Mouse (Mus musculus) CD4-positive, CD25-positive, alpha-beta regulatory T cell (primary cell): Measurements from ENCODE around the gene Myoz2. TPM values are rescaled to one million over a fixed set of nuclear protein-coding genes. Genes with fewer than 3 reads are reported as not detected.

Experiments
- polyA plus RNA-seq: library from polyadenylated mRNA; unstranded; fragments of 100-300 nt; shearing (Covaris generic); gene quantifications from one replicate; pipeline ENCODE4 v1.2.1, GENCODE M21; 2017

Myoz2 gene
- polyA plus RNA-seq: 0.12 TPM

DNA sequence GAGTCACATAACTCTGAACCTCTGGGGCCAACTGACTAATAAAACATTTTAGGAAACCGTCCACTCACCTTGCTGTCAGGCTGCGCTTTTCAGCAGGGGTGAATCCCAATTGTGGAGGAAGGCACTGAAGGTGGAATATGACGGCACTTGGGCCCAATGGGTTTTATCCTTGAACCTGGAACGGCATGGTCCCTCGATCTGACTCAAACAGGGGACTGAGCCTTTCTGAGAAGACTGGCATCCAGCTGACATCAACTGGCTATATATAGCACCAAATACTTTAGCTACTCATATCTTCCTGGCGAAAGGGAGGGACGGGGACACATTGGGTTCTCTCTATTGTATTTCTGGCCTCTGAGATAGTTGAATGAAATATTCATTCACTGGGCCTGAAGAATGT is at the start of gene Myoz2:
Gene Myoz2, minus strand, starts transcription at position 264 of the 400 bp plus-strand sequence.

DNA sequence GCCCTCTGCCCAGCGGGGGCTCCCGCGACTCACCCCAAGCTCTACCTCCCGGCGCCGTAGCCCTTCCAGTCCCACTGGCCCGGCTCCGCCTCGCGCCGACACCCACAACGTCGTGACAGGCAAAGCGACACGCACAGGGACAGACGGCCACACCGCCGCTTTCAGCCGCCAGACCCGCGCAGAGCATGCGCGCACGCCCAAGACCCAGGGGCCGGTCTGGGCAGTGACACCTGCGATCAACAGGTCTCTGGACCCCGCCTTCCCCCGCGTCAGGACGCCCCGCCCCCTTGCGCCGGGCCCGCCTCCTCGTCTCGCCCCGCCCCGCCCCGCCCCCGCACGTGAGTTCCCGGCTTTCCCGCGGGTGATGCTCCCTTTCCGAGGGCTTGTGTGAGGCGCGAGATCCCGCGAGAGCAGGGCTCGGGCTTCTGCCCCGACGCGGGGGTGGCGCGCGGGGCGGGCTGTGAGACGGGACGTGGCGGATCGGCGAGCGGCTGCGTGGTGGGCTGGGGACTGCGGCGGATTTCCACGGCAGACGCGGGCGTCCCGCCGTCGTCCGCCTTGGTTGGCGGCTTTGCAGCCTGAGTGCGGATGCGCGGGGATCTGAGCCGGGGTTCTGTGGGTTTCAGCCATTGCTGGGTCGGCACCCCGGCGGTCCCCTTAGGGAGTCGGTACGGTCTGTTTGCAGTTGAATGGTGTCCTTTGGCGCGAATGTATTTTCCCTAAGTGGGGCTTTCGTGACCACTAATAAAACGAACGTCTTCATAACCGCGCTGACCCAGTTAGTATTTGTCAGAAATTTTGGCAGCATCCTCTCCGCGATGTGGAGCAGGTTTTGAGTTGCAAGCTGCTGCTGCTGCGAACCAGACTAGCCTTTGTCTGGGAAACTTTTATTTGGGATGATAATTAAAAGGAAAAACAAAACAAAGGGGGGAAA is 50.3 kb downstream of the Myoz2 start, which contains the start of gene Usp53:
Gene Usp53, minus strand, starts transcription at position 262 of the 934 bp plus-strand sequence.

Other genes with a start within 250 kb of the Myoz2 start
- gene Fabp2, start 139.9 kb downstream of the Myoz2 start, polyA plus RNA-seq: not detected
- not detected for gene Gm10959, start 115.7 kb downstream of the Myoz2 start, polyA plus RNA-seq
- 90.3 TPM for gene 1810037I17Rik, start 110.8 kb downstream of the Myoz2 start, polyA plus RNA-seq
- 17.5 TPM for gene Usp53, start 50.5 kb downstream of the Myoz2 start, polyA plus RNA-seq
- gene Synpo2, start 201.1 kb upstream of the Myoz2 start, polyA plus RNA-seq: 0.04 TPM
- 16.0 TPM for gene Sec24d, start 232.4 kb upstream of the Myoz2 start, polyA plus RNA-seq